Mouse (Mus musculus): ENCODE measurements around the gene Cacna1e. TPM values are rescaled to one million over a fixed set of nuclear protein-coding genes. Genes with fewer than 3 reads are reported as not detected.

The Cacna1e gene
- polyA plus RNA-seq, 1 experiment from 2014 or later: 0.19 TPM

GRCm38 (mm10) chr1:154646156-154646950 lies 237.9 kb downstream of the Cacna1e start:
- Histone ChIP-seq H3K9me3 (ENCODE audit: low read length) (no peaks in the 10 kb centered on the region), H3K36me3 (ENCODE audit: insufficient read depth, low read length) (no peaks in the 10 kb centered on the region), H3K27me3 (replicated peaks; ENCODE audit: insufficient read depth, low read length) (no peaks in the 10 kb centered on the region), H3K9ac (replicated peaks; ENCODE audit: low read depth) (no peak overlapping the region), H3K4me2 (replicated peaks; ENCODE audit: low read depth, low read length) (no peak overlapping the region), H3K4me1 (ENCODE audit: insufficient read depth, low read depth, low read length) (no peaks in the 10 kb centered on the region), H3K4me3 (ENCODE audit: low read depth, low read length) (no peak overlapping the region), H3K27ac (ENCODE audit: low read length) (no peak overlapping the region)
- 82% methylated on average over 6 of the region's 6 CpGs for WGBS
- no peak for DNase-seq (ENCODE audit: low spot score)
- no peak for TF ChIP-seq EP300 (IDR thresholded peaks at IDR 0.05)
- TF ChIP-seq CTCF (IDR thresholded peaks at IDR 0.05): no peak
- no peak for ATAC-seq

GRCm38 (mm10) chr1:154637821-154638220 lies 246.5 kb downstream of the Cacna1e start:
- Histone ChIP-seq H3K4me2 (replicated peaks; ENCODE audit: low read depth, low read length) (no peak overlapping the region), H3K9ac (replicated peaks; ENCODE audit: low read depth) (no peak overlapping the region), H3K36me3 (ENCODE audit: insufficient read depth, low read length) (no peaks in the 10 kb centered on the region), H3K9me3 (ENCODE audit: low read length) (no peaks in the 10 kb centered on the region), H3K27me3 (replicated peaks; ENCODE audit: insufficient read depth, low read length) (no peaks in the 10 kb centered on the region), H3K27ac (ENCODE audit: low read length) (no peak overlapping the region), H3K4me3 (ENCODE audit: low read depth, low read length) (no peak overlapping the region), H3K4me1 (ENCODE audit: insufficient read depth, low read depth, low read length) (no peaks in the 10 kb centered on the region)
- no peak for DNase-seq (ENCODE audit: low spot score)
- no peak for ATAC-seq
- no peak for TF ChIP-seq EP300 (IDR thresholded peaks at IDR 0.05)
- no peak for TF ChIP-seq CTCF (IDR thresholded peaks at IDR 0.05)
- WGBS: 59% methylated on average over 4 of the region's 4 CpGs

- Histone ChIP-seq H3K27me3 (replicated peaks; ENCODE audit: insufficient read depth, low read length) (no peaks in the 10 kb centered on the region), H3K9ac (replicated peaks; ENCODE audit: low read depth) (no peak overlapping the region)
- 85% methylated on average over 9 of the region's 9 CpGs for WGBS
These were observed 248.5 kb downstream of the Cacna1e start for GRCm38 (mm10) chr1:154635766-154636165.

DNA sequence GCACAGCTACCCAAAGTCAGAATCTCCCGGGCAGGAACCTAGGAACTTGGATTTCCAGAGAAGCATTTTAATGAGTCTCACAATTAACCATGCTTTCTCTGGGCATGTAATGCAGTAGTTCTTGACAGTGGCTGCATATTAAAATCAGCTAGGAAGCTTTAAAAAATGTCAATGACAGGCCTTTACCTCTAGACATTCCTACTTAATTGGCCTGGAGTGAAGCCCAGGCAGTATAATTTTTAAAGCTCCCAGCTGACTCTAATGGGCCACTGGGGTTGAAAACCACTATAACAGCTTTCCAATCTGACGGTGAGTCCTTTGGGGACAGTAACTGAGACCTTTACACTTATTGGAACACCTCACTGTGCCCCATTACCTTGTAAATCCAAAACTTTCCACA lies 251.4 kb downstream of the Cacna1e start:
- Histone ChIP-seq H3K4me3 (ENCODE audit: low read depth, low read length) (no peak overlapping the region), H3K27me3 (replicated peaks; ENCODE audit: insufficient read depth, low read length) (no peaks in the 10 kb centered on the region), H3K9me3 (ENCODE audit: low read length) (no peaks in the 10 kb centered on the region), H3K4me2 (replicated peaks; ENCODE audit: low read depth, low read length) (no peak overlapping the region), H3K27ac (ENCODE audit: low read length) (no peak overlapping the region), H3K9ac (replicated peaks; ENCODE audit: low read depth) (no peak overlapping the region), H3K4me1 (ENCODE audit: insufficient read depth, low read depth, low read length) (no peaks in the 10 kb centered on the region), H3K36me3 (ENCODE audit: insufficient read depth, low read length) (no peaks in the 10 kb centered on the region)
- TF ChIP-seq EP300 (IDR thresholded peaks at IDR 0.05): no peak
- TF ChIP-seq CTCF (IDR thresholded peaks at IDR 0.05): no peak
- DNase-seq (ENCODE audit: low spot score): no peak
- ATAC-seq: no peak
- 80% methylated on average over 2 of the region's 2 CpGs for WGBS

More at GRCm38 (mm10) chr1:154635766-154636165, 248.5 kb downstream of the Cacna1e start:
- H3K27ac ChIP-seq (ENCODE audit: low read length): no peak overlapping the region
- H3K4me2 ChIP-seq (replicated peaks; ENCODE audit: low read depth, low read length): no peak overlapping the region
- H3K9me3 ChIP-seq (ENCODE audit: low read length): no peaks in the 10 kb centered on the region
- no peaks in the 10 kb centered on the region for H3K36me3 ChIP-seq (ENCODE audit: insufficient read depth, low read length)
- DNase-seq (ENCODE audit: low spot score) (no peak), ATAC-seq (no peak)
- TF ChIP-seq CTCF (IDR thresholded peaks at IDR 0.05) (no peak), EP300 (IDR thresholded peaks at IDR 0.05) (no peak)
- H3K4me3 ChIP-seq (ENCODE audit: low read depth, low read length): no peak overlapping the region
- H3K4me1 ChIP-seq (ENCODE audit: insufficient read depth, low read depth, low read length): no peaks in the 10 kb centered on the region

- WGBS: 79% methylated on average over 16 of the region's 16 CpGs
- H3K27ac ChIP-seq (ENCODE audit: low read length): no peak overlapping the region
These were observed 261.3 kb downstream of the Cacna1e start for GRCm38 (mm10) chr1:154622666-154623653.

More at GRCm38 (mm10) chr1:154622666-154623653, 261.3 kb downstream of the Cacna1e start:
- no peak for TF ChIP-seq CTCF (IDR thresholded peaks at IDR 0.05)
- TF ChIP-seq EP300 (IDR thresholded peaks at IDR 0.05): no peak
- H3K9ac ChIP-seq (replicated peaks; ENCODE audit: low read depth): no peak overlapping the region
- H3K9me3 ChIP-seq (ENCODE audit: low read length): no peaks in the 10 kb centered on the region
- DNase-seq (ENCODE audit: low spot score) (no peak), ATAC-seq (no peak)
- H3K36me3 ChIP-seq (ENCODE audit: insufficient read depth, low read length): no peaks in the 10 kb centered on the region
- H3K4me1 ChIP-seq (ENCODE audit: insufficient read depth, low read depth, low read length): no peaks in the 10 kb centered on the region
- no peak overlapping the region for H3K4me2 ChIP-seq (replicated peaks; ENCODE audit: low read depth, low read length)
- H3K27me3 ChIP-seq (replicated peaks; ENCODE audit: insufficient read depth, low read length): no peaks in the 10 kb centered on the region
- H3K4me3 ChIP-seq (ENCODE audit: low read depth, low read length): no peak overlapping the region

Measured in lung, postnatal 0 days (tissue).